Comparison of ENCODE assay signal across 15 mouse cellular contexts in the genomic region with DNA sequence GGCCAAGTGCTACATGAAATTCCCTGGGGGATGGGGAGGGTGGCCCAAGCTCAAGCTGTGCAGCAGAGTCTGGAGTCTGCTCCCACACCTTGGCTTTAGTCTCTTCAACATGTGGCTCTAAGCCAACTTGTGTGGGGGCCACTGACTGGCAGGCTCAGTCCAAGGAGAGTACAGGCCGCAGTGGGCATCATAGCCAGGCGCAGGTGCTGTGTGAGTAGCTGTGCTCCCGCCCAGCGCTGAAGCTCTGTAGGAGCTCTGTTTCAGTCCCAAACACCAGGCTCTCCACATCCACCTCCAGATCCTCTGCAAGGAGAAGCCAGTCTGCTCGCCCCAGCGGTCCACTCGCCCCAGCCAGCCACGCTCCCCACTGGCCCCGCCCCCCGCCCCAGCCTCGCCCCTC. TPM values are rescaled to one million over a fixed set of nuclear protein-coding genes. Genes with fewer than 3 reads are reported as not detected.
DNase-seq lines count a peak whose midpoint lies in the region; ATAC-seq lines count a peak whose summit lies in the region.
"Had no signal": no experiment of that assay in that cellular context is flagged by ENCODE, and none has a peak within 500 bp of the region (broad histone marks: within the 10 kb centered on the region; RNA-seq: fewer than 3 reads in every experiment).

No protein-coding gene starts in this region.

- no peak for DNase-seq in frontal cortex, postnatal 10 days (ENCODE audit: low spot score in 2 of 2)
- DNase-seq in liver, embryonic 11.5 days (ENCODE audit: low spot score), result no peak
- peak; percentile 31 for DNase-seq in ES-CJ7 (ENCODE audit: low read depth, low spot score)
- no peak for DNase-seq in lung, postnatal 36 days
- DNase-seq: gastrocnemius, adult 2 months; heart, adult 11 months; kidney, adult 11 months; lung, postnatal 10 days; retina, postnatal 1 day had no signal

- no peak overlapping the region for H3K27ac ChIP-seq in liver, embryonic 12.5 days
- H3K27ac ChIP-seq in liver, embryonic 11.5 days (ENCODE audit: low read depth, low read length), result no peak overlapping the region
- H3K27ac ChIP-seq in stomach, embryonic 14.5 days (ENCODE audit: low read length), result 0 out of 2 replicates have a peak overlapping the region, but pooled peaks have one; percentile 33
- H3K27ac ChIP-seq: gastrocnemius, adult 2 months; hindbrain, embryonic 13.5 days had no signal

- no peaks in the 10 kb centered on the region for H3K27me3 ChIP-seq in liver, embryonic 12.5 days (replicated peaks)
- H3K27me3 ChIP-seq in liver, embryonic 11.5 days (replicated peaks; ENCODE audit: control insufficient read depth, insufficient read depth, low read length), result no peaks in the 10 kb centered on the region
- H3K27me3 ChIP-seq in stomach, embryonic 14.5 days (ENCODE audit: control insufficient read depth, insufficient read depth, low read length), result no peaks in the 10 kb centered on the region

- H3K4me1 ChIP-seq in liver, embryonic 12.5 days, result peaks cover 71% of the 10 kb centered on the region
- peaks cover 29% of the 10 kb centered on the region for H3K4me1 ChIP-seq in liver, embryonic 11.5 days (replicated peaks; ENCODE audit: control insufficient read depth, insufficient read depth, low read length)
- peaks cover 41% of the 10 kb centered on the region for H3K4me1 ChIP-seq in stomach, embryonic 14.5 days (ENCODE audit: control insufficient read depth, insufficient read depth, low read length)

- H3K4me3 ChIP-seq in liver, embryonic 12.5 days, result 0 out of 2 replicates have a peak overlapping the region, but pooled peaks have one; percentile 1
- H3K4me3 ChIP-seq in liver, embryonic 11.5 days (ENCODE audit: low read depth, low read length), result no peak overlapping the region
- H3K4me3 ChIP-seq in stomach, embryonic 14.5 days (ENCODE audit: low read depth, low read length), result no peak overlapping the region
- H3K4me3 ChIP-seq: gastrocnemius, adult 2 months; hindbrain, embryonic 13.5 days had no signal

- 79% methylated on average over 11 of the region's 11 CpGs for WGBS in liver, embryonic 12.5 days (ENCODE audit: insufficient replicate concordance)
- 82% methylated on average over 11 of the region's 11 CpGs for WGBS in liver, embryonic 11.5 days
- WGBS in stomach, embryonic 14.5 days, result 61% methylated on average over 11 of the region's 11 CpGs

- ATAC-seq in frontal cortex, adult (ENCODE audit: low TSS enrichment), result peak; percentile 31
- ATAC-seq in liver, embryonic 12.5 days, result no peak
- ATAC-seq in liver, embryonic 11.5 days (replicated peaks; ENCODE audit: low FRiP score), result no peak
- no peak for ATAC-seq in stomach, embryonic 14.5 days (ENCODE audit: insufficient number of reproducible peaks, insufficient read depth, low FRiP score, low read depth)
- no peak for ATAC-seq in megakaryocyte, adult 5-6 weeks (ENCODE audit: poor library complexity, severe bottlenecking)

- H3K36me3 ChIP-seq in liver, embryonic 12.5 days, result peaks cover 56% of the 10 kb centered on the region
- H3K36me3 ChIP-seq in liver, embryonic 11.5 days (ENCODE audit: control insufficient read depth, insufficient read depth, low read length), result peaks cover 29% of the 10 kb centered on the region
- peaks cover 30% of the 10 kb centered on the region for H3K36me3 ChIP-seq in stomach, embryonic 14.5 days (ENCODE audit: control insufficient read depth, insufficient read depth, low read length)

- no peak overlapping the region for H3K4me2 ChIP-seq in liver, embryonic 12.5 days
- no peak overlapping the region for H3K4me2 ChIP-seq in liver, embryonic 11.5 days
- H3K4me2 ChIP-seq in stomach, embryonic 14.5 days (replicated peaks; ENCODE audit: low read depth, low read length), result no peak overlapping the region
- H3K4me2 ChIP-seq: hindbrain, embryonic 13.5 days had no signal

- no peak overlapping the region for H3K9ac ChIP-seq in liver, embryonic 12.5 days
- H3K9ac ChIP-seq in liver, embryonic 11.5 days (ENCODE audit: low read depth, low read length), result no peak overlapping the region
- no peak overlapping the region for H3K9ac ChIP-seq in stomach, embryonic 14.5 days (replicated peaks; ENCODE audit: low read depth, low read length)
- H3K9ac ChIP-seq: hindbrain, embryonic 13.5 days had no signal

- H3K9me3 ChIP-seq in liver, embryonic 12.5 days (replicated peaks), result no peaks in the 10 kb centered on the region
- no peaks in the 10 kb centered on the region for H3K9me3 ChIP-seq in liver, embryonic 11.5 days (ENCODE audit: control insufficient read depth, low read length)
- no peaks in the 10 kb centered on the region for H3K9me3 ChIP-seq in stomach, embryonic 14.5 days (ENCODE audit: control insufficient read depth, low read depth, low read length)
- H3K9me3 ChIP-seq: hindbrain, embryonic 13.5 days had no signal

RNA-seq across cellular contexts. Expression of a gene that starts 3.9 kb away (rescaled TPM):
- polyA plus RNA-seq in liver, embryonic 12.5 days (2016; fragmentation: Nextera tagmentation; extraction: Ambion mirVana), result 57.6 and 64.1 TPM in 2 replicates
- polyA plus RNA-seq in liver, embryonic 11.5 days (2014; fragmentation: Nextera tagmentation; extraction: Ambion mirVana), result 78.7 and 79.6 TPM in 2 replicates
- polyA plus RNA-seq in stomach, embryonic 14.5 days (2014; fragmentation: Nextera tagmentation; extraction: Ambion mirVana), result 81.0 and 89.9 TPM in 2 replicates
- 228 and 247 TPM in 2 replicates for total RNA-seq in megakaryocyte, adult 5-6 weeks (2015)
- total RNA-seq in megakaryocyte, adult 5-6 weeks (2017), result 47.0 and 54.4 TPM in 2 replicates

RNA-seq across cellular contexts. Expression of a gene that starts 4.0 kb away (rescaled TPM):
- polyA plus RNA-seq in liver, embryonic 12.5 days (2016; fragmentation: Nextera tagmentation; extraction: Ambion mirVana), result 18.5 and 19.7 TPM in 2 replicates
- polyA plus RNA-seq in liver, embryonic 11.5 days (2014; fragmentation: Nextera tagmentation; extraction: Ambion mirVana), result 15.6 and 16.4 TPM in 2 replicates
- polyA plus RNA-seq in stomach, embryonic 14.5 days (2014; fragmentation: Nextera tagmentation; extraction: Ambion mirVana), result 33.5 and 40.7 TPM in 2 replicates
- 33.1 and 36.5 TPM in 2 replicates for total RNA-seq in megakaryocyte, adult 5-6 weeks (2015)
- 31.4 and 36.1 TPM in 2 replicates for total RNA-seq in megakaryocyte, adult 5-6 weeks (2017)
- total RNA-seq: gastrocnemius, adult 2 months; liver, adult 2 months had no signal

RNA-seq across cellular contexts. Expression of a gene that starts 5.3 kb away (rescaled TPM):
- polyA plus RNA-seq in liver, embryonic 12.5 days (2016; fragmentation: Nextera tagmentation; extraction: Ambion mirVana), result 290 and 318 TPM in 2 replicates
- polyA plus RNA-seq in liver, embryonic 11.5 days (2014; fragmentation: Nextera tagmentation; extraction: Ambion mirVana), result 493 and 494 TPM in 2 replicates
- 509 and 525 TPM in 2 replicates for polyA plus RNA-seq in stomach, embryonic 14.5 days (2014; fragmentation: Nextera tagmentation; extraction: Ambion mirVana)
- total RNA-seq in megakaryocyte, adult 5-6 weeks (2015), result 455 and 498 TPM in 2 replicates
- 146 and 163 TPM in 2 replicates for total RNA-seq in megakaryocyte, adult 5-6 weeks (2017)

RNA-seq across cellular contexts. Expression of a gene that starts 37.0 kb away (rescaled TPM):
- polyA plus RNA-seq in liver, embryonic 12.5 days (2016; fragmentation: Nextera tagmentation; extraction: Ambion mirVana), result 85.4 and 87.9 TPM in 2 replicates
- 120 and 121 TPM in 2 replicates for polyA plus RNA-seq in liver, embryonic 11.5 days (2014; fragmentation: Nextera tagmentation; extraction: Ambion mirVana)
- polyA plus RNA-seq in stomach, embryonic 14.5 days (2014; fragmentation: Nextera tagmentation; extraction: Ambion mirVana), result 91.7 and 98.6 TPM in 2 replicates
- 73.6 and 74.9 TPM in 2 replicates for total RNA-seq in megakaryocyte, adult 5-6 weeks (2015)
- total RNA-seq in megakaryocyte, adult 5-6 weeks (2017), result 91.4 and 96.4 TPM in 2 replicates

RNA-seq across cellular contexts. Expression of a gene that starts 43.9 kb away (rescaled TPM):
- polyA plus RNA-seq in liver, embryonic 12.5 days (2016; fragmentation: Nextera tagmentation; extraction: Ambion mirVana), result 1.9 and 2.5 TPM in 2 replicates
- 1.2 and 1.9 TPM in 2 replicates for polyA plus RNA-seq in liver, embryonic 11.5 days (2014; fragmentation: Nextera tagmentation; extraction: Ambion mirVana)
- 0.53 and 0.78 TPM in 2 replicates for polyA plus RNA-seq in stomach, embryonic 14.5 days (2014; fragmentation: Nextera tagmentation; extraction: Ambion mirVana)
- 55.3 and 56.5 TPM in 2 replicates for total RNA-seq in megakaryocyte, adult 5-6 weeks (2015)
- 68.1 and 75.0 TPM in 2 replicates for total RNA-seq in megakaryocyte, adult 5-6 weeks (2017)
